Mouse (Mus musculus) spleen, postnatal 10 days (tissue): ENCODE measurements around the gene Notch1.

Source experiments
- DNase-seq, 2 experiments: peaks; one replicate each; pipeline ENCODE4 v3.0.0; 2021 to 2022; ENCODE audit warnings: low spot score in 2 of 2

The Notch1 gene

GRCm38 (mm10) chr2:26531829-26532228 is 15.4 kb upstream of the Notch1 start:
- no peak for DNase-seq

DNA sequence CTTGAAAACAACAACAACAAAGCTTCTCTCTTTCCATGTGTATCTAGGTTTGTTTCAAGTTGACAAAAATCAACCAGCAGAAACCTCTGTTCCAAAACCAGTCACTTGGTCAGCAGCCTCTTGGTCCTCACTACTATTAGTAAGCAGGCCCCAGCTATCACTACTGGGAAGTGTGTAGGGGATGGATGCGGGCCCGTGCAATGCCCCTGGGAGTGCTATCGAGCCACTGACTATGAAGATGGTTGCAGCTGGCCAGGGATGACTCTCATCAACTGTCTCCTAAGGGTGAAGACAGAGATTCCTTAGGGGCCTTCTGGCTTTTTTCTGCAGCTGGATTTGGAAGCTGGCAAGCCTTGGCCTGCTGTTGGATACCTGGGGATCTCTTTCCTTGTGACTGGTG is 13.4 kb upstream of the Notch1 start:
- DNase-seq = no peak

GRCm38 (mm10) chr2:26529221-26529805 is 12.8 kb upstream of the Notch1 start:
- no peak for DNase-seq

GRCm38 (mm10) chr2:26526443-26527257 is 10.2 kb upstream of the Notch1 start:
- DNase-seq = no peak

DNA sequence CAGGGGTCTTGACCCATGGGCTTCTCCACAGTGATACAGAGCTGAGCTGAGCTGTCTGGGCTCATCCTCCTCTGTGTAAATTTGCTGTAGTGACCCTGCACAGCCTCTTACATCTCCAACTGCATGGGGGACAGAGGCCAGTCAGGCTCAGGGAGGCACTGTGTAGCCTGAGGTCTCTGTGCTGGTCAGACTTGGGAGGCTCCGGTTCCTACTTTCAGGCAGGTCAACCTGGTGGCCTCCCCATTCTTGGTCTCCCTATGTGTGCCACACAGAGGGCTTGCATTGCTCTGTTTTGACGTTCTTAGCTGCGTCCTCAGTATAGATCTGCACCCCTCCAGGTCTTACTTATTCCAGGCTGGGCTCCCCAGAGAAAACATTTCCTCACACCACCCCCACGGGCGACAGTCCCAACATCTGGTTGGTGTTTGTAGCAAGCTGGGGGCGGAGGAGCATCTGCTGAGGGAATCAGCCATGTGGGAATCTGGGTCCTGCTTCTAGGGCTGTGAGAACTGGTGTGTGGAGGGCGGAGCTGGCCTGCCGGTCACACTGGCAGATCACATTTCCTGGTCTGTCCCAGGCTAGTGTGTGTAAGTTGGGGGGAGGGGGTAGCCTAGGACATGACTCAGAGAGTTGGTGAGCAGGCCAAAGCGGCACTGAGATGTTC is 9.0 kb upstream of the Notch1 start:
- no peak for DNase-seq

GRCm38 (mm10) chr2:26522327-26522726 is 5.9 kb upstream of the Notch1 start:
- DNase-seq = no peak

GRCm38 (mm10) chr2:26519753-26520152 is 3.3 kb upstream of the Notch1 start:
- no peak for DNase-seq

DNA sequence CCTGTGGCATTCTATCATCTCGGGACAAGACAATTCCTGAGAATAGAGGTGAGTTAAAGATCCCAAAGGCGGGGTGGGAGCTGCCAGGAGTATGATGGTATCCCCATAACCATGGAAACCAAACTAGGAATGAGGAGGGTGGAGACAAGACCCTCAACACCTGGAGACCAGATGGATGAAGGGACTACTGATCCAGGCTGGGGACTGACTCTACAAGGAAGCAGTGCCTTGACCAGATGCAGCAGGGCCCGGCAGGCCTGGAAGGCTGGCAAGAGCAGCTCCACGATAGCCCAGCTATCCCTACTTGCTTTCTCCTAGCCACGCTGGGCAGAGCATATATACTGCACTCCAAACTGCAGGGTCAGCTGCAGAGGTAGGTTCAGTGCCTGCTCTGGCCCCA is 524 bp upstream of the Notch1 start:
- no peak for DNase-seq

GRCm38 (mm10) chr2:26515335-26515734 is 1.1 kb downstream of the Notch1 start:
- no peak for DNase-seq

GRCm38 (mm10) chr2:26513105-26513745 is 3.2 kb downstream of the Notch1 start:
- DNase-seq = peak in 1 of 2 experiments; percentile 35

GRCm38 (mm10) chr2:26508661-26509060 is 7.8 kb downstream of the Notch1 start:
- DNase-seq = no peak

GRCm38 (mm10) chr2:26507961-26508391 is 8.5 kb downstream of the Notch1 start:
- no peak for DNase-seq

GRCm38 (mm10) chr2:26507481-26507886 is 9.0 kb downstream of the Notch1 start:
- DNase-seq = peak in 1 of 2 experiments; percentile 62

DNA sequence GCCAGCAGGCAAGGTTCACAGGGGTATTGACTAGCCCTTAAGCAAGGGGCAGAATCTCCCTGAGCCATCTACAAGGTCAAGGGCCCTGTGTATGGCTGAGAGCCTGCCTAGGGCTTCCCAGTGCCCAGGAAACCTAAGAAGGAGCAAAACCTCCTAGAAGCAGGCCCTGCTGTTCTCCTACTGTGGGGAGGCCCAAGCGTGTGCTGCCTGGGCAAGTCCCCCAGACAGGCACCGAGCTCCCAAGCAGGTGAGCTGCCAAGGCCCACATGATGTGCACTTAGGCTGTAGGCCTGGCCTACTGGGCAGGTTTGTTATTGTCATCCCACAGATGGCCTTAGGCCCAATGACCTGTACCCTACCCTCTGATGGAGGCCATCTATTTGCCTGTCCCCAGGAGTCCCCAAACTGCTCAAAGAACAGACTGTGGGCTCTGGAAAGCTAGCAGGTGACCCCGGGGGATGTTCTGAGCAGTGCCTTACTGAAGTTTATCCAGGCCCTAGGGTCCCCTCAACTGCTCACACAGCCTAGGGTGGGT is 9.7 kb downstream of the Notch1 start:
- DNase-seq = no peak

DNA sequence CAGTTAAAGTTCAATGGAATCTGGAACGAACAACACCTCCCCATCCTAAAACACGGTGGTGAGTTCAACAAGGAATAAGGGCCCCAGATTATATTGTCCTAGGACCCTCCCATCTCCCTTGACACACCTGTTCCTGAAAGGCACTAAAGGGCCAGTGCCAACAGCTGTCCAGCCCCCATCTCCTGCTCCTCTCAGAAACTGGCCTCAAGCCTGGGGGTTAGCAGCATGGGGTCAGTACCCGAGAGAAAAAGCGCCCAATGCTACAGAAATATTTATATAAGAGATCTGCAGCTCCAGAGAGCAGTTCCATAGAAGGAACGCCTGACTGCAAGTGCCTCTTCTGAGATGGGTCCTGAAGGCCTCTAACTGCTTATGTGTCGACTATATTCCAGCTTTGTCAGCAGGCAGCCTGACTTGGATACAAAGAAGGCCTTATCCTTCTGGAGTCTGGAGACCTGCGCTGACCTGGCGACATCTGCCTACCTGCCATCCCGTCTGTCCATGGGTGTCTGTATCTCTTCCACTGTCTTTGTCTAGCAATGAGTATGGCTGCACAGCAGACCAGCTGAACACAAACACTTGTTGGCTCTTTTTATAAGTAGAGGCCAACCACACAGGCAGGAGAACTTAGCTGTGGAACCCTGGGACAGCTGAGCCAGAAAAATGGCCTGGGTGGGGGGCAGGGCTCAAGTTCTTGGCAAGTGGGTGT is 11.5 kb downstream of the Notch1 start:
- DNase-seq = no peak

- DNase-seq = peak; percentile 66 to 79
These were observed 12.5 kb downstream of the Notch1 start for GRCm38 (mm10) chr2:26503661-26504575.

- peak; percentile 47 to 53 for DNase-seq
These were observed 13.4 kb downstream of the Notch1 start for GRCm38 (mm10) chr2:26502863-26503631.

DNA sequence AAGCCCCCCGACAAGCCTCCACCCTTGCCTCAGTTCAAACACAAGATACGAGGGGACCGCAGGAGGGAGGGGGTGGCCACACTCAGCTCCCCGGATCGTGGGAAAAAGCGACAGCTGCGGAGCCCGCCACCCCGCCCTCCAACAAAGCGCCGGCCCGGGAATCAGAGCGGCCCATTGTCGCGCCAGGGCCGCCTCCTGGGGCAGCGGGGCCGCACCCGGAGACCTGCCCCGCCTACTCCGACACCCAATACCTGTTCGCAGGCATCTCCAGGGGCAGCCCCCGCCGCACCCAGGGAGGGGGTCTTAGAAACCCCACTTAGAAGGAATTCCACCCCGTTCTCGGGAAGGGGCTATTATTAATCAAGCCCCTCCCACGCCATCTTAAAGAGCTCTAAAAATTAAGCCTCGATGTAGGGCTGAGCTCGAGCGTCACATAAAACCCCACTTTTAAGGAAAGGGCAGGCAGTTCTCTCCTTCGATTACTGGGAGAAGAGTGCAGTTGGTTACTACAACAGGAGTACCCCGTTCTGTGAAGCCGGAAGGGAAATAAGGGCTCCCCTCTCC is 14.1 kb downstream of the Notch1 start:
- DNase-seq = no peak

- no peak for DNase-seq
These were observed 14.8 kb downstream of the Notch1 start for GRCm38 (mm10) chr2:26501651-26502141.
